Mouse (Mus musculus): ENCODE results near the gene Klf6.

DNA sequence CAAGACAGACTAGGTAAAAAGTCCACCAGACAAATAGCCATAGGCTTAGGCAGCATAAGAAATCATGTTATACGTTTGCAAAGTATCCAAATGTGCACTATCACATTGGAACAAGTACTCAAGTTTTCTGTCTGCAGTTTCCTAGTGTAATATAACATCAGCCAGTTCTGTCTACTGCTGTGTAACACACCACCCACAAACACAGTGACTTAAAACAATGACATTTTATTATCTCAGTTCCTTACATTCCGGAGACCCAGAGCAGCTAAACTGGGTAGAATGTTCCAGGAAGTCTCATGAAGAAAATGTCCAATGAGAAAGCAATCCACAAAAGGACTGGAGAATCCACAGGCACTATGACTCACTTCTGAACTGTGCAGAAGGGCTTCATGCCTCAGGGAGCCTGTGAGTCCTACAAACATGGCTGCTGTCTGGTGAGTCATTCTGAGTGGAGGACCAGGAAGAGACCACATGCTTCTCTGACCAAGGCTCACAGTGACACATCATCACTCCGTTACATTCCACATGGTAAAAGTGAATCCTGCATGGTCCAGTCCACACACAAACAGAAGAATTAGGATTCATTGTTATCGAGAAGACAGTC, 24.0 kb upstream of the Klf6 start:
- TF ChIP-seq CTCF (IDR thresholded peaks at IDR 0.05; ENCODE audit: borderline replicate concordance, insufficient read depth, low read depth, low read length), result no peak
- TF ChIP-seq POLR2A (IDR thresholded peaks at IDR 0.05; ENCODE audit: borderline replicate concordance, insufficient read depth, low read length), result no peak
